Mouse (Mus musculus): ENCODE measurements around the gene Zfp536. TPM values are rescaled to one million over a fixed set of nuclear protein-coding genes. Genes with fewer than 3 reads are reported as not detected.

The Zfp536 gene
- polyA plus RNA-seq, 1 experiment = 0.13 TPM

DNA sequence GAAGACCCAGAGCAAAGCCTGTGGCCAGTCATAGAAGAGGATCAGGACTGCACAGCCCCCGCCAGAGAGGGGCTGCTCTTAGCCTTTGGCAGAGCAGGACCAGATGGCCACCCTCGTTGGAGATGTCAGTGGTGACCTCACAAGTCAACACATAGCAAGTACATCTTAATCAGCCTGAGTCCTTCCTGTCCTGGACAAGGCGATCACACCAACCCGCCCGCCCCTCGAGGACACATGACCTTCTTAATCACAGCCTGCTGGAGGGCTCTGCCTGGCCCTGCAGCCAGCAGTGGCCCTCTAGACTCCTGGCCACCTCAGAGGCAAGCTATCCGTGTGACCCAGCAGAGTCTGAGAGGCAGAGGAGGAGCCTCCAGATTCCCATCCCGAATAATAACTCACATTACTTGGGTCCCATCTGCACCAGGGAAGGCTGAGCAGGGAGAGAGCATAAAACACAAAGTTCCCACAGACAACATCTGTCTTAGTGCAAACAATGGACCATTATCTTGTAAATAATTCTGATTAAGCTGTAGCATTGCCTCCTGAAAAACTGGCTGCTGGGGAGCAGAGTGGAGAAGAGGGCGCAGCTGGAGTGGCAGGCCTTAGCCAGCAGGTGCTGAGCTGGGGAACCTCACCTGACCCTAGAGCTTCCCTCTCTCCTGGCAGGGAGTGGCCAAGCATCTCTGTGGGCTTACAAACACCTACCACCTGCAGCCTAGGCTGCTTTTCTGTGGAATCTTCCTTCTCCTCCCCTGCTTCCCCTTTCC lies 306.8 kb downstream of the Zfp536 start:
- Histone ChIP-seq H3K4me3 (ENCODE audit: extremely low read depth, insufficient read depth, insufficient read length) (no peak overlapping the region), H3K4me1 (ENCODE audit: control insufficient read depth, insufficient read depth, insufficient read length) (no peaks in the 10 kb centered on the region), H3K27me3 (ENCODE audit: control insufficient read depth, insufficient read depth, low read length) (no peaks in the 10 kb centered on the region), H3K27ac (ENCODE audit: insufficient read depth, low read length) (no peak overlapping the region), H3K36me3 (ENCODE audit: control insufficient read depth, insufficient read depth, low read length) (no peaks in the 10 kb centered on the region)
- no peak for DNase-seq (ENCODE audit: low read depth in 1 of 2, low spot score in 2 of 2)
- TF ChIP-seq CTCF (IDR thresholded peaks at IDR 0.05; ENCODE audit: extremely low read depth, insufficient read depth, insufficient read length, insufficient replicate concordance) (no peak), POLR2A (IDR thresholded peaks at IDR 0.05; ENCODE audit: low read depth, low read length) (no peak)
- 75% methylated on average over 9 of the region's 9 CpGs for WGBS

DNA sequence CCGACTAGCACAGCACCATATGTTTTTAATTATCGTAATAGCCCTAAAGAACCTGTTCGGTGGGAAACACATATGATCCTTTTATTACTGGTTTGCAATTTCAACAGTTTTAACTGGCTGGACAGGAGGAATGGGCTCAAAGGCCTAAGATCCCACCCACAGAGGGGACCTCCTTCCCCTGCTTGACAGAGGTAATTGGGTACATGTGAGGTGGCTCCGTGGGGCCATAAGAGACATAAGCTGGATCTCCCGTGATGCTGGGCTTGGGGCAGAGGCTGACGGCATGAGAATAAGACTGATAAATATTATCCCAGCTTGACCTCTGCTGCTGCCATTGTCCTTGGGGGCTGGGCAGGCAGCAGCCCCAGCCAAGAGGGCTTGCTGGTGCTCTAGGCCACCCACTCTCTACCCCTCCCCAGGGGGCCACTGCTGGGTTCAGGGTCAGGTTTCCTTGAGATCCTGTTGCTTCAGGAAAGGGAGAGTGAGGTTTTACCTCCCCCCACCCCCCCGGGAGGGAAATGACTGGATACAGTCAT lies 309.2 kb downstream of the Zfp536 start:
- no peak for TF ChIP-seq POLR2A (IDR thresholded peaks at IDR 0.05; ENCODE audit: low read depth, low read length)
- no peak for TF ChIP-seq CTCF (IDR thresholded peaks at IDR 0.05; ENCODE audit: extremely low read depth, insufficient read depth, insufficient read length, insufficient replicate concordance)
- Histone ChIP-seq H3K4me1 (ENCODE audit: control insufficient read depth, insufficient read depth, insufficient read length) (no peaks in the 10 kb centered on the region; the same call in 1 of the 2 replicates), H3K27ac (ENCODE audit: insufficient read depth, low read length) (no peak overlapping the region), H3K27me3 (ENCODE audit: control insufficient read depth, insufficient read depth, low read length) (no peaks in the 10 kb centered on the region), H3K36me3 (ENCODE audit: control insufficient read depth, insufficient read depth, low read length) (no peaks in the 10 kb centered on the region), H3K4me3 (ENCODE audit: extremely low read depth, insufficient read depth, insufficient read length) (no peak overlapping the region)
- DNase-seq (ENCODE audit: low read depth in 1 of 2, low spot score in 2 of 2) = no peak
- 79% methylated on average over 7 of the region's 7 CpGs for WGBS

DNA sequence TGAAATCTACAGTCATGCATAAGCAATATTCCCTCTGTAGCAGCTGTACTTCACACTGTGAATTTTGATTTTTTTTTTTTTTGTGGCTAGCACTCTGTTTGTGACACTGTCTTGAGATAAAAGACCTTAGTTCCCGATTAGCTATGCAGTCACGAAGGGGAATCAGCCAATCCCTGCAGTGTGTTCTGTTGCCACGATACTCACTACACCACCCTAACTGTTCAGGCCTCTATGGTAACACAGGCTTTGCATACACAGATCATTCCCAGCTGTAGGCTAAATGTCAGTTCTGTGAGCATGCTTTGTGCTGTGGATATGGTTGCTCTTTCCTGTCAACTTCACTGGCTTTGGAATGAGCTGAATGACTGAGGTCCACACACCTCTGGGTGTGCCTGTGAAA lies 325.9 kb downstream of the Zfp536 start:
- no peak for TF ChIP-seq CTCF (IDR thresholded peaks at IDR 0.05; ENCODE audit: extremely low read depth, insufficient read depth, insufficient read length, insufficient replicate concordance)
- no peak for TF ChIP-seq POLR2A (IDR thresholded peaks at IDR 0.05; ENCODE audit: low read depth, low read length)
- WGBS = 86% methylated on average over 3 of the region's 3 CpGs

DNA sequence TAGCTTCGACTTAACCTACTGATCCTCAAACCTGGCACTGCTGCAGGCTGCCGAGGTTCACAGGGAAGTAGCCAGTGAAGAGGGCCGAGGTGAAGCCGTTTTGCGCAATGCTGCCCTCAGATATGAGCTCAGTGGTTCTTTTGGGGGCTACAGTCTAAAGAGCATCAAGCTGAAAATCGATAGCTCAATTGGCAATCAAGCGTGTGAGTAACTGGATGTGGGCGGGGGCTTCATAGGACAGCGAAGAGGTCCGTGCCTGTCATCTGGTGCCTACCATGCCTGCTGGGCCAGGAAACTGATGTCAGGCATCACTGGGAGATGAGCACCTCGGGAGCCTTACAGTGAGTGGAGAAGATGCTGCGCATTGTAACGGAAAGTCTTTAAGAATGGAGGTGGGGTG lies 333.5 kb downstream of the Zfp536 start:
- no peak for TF ChIP-seq POLR2A (IDR thresholded peaks at IDR 0.05; ENCODE audit: low read depth, low read length)
- TF ChIP-seq CTCF (IDR thresholded peaks at IDR 0.05; ENCODE audit: extremely low read depth, insufficient read depth, insufficient read length, insufficient replicate concordance) = no peak
- Histone ChIP-seq H3K27me3 (ENCODE audit: control insufficient read depth, insufficient read depth, low read length) (no peaks in the 10 kb centered on the region), H3K4me1 (ENCODE audit: control insufficient read depth, insufficient read depth, insufficient read length) (0 out of 2 replicates have a peak, but pooled peaks cover 2% of the 10 kb centered on the region), H3K27ac (ENCODE audit: insufficient read depth, low read length) (no peak overlapping the region), H3K4me3 (ENCODE audit: extremely low read depth, insufficient read depth, insufficient read length) (no peak overlapping the region), H3K36me3 (ENCODE audit: control insufficient read depth, insufficient read depth, low read length) (no peaks in the 10 kb centered on the region)
- 82% methylated on average over 13 of the region's 13 CpGs for WGBS
- no peak for DNase-seq (ENCODE audit: low read depth in 1 of 2, low spot score in 2 of 2)

More for the DNA sequence above, 325.9 kb downstream of the Zfp536 start:
- no peak overlapping the region for H3K27ac ChIP-seq (ENCODE audit: insufficient read depth, low read length)
- H3K4me1 ChIP-seq (ENCODE audit: control insufficient read depth, insufficient read depth, insufficient read length) = no peaks in the 10 kb centered on the region
- H3K27me3 ChIP-seq (ENCODE audit: control insufficient read depth, insufficient read depth, low read length) = no peaks in the 10 kb centered on the region
- DNase-seq (ENCODE audit: low read depth in 1 of 2, low spot score in 2 of 2) = no peak
- H3K36me3 ChIP-seq (ENCODE audit: control insufficient read depth, insufficient read depth, low read length) = no peaks in the 10 kb centered on the region
- H3K4me3 ChIP-seq (ENCODE audit: extremely low read depth, insufficient read depth, insufficient read length) = no peak overlapping the region

DNA sequence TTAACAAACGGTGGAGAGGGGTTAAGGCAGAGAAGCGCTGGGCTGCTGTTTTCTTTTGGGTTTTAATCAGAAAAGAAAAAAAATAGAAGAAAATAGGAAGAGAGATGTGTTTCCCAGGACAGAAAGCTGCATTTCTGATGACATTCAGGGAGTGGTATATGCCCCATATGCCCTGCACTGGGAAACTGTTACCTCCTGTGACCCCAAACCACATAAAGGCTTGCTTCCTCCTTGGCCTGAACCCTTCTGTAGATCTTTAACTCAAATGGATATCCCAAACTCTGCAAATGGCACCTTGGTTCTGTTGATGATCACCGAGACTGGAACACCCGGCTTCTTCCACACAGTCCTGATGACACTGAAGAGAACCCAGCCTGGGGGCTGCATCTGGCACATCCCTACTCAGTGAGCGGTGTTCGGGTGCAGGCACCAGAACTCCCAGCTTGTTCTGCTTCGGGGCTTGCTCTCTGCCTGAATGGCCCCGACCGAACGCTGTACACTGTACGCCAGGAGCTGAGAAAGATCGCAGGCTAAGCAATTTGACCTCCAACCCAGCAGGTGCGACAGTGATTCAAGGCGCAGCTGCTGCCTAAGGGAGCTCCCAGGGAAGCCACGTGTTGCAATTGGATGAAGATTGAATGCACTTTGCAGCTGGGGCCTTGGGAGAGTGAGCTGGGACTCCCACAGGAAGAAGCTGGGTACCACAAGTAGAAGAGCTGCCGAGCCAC lies 334.2 kb downstream of the Zfp536 start:
- Histone ChIP-seq H3K4me1 (ENCODE audit: control insufficient read depth, insufficient read depth, insufficient read length) (0 out of 2 replicates have a peak, but pooled peaks cover 2% of the 10 kb centered on the region), H3K27ac (ENCODE audit: insufficient read depth, low read length) (no peak overlapping the region), H3K27me3 (ENCODE audit: control insufficient read depth, insufficient read depth, low read length) (no peaks in the 10 kb centered on the region), H3K36me3 (ENCODE audit: control insufficient read depth, insufficient read depth, low read length) (no peaks in the 10 kb centered on the region), H3K4me3 (ENCODE audit: extremely low read depth, insufficient read depth, insufficient read length) (no peak overlapping the region)
- TF ChIP-seq CTCF (IDR thresholded peaks at IDR 0.05; ENCODE audit: extremely low read depth, insufficient read depth, insufficient read length, insufficient replicate concordance) = no peak
- WGBS = 62% methylated on average over 16 of the region's 16 CpGs
- DNase-seq (ENCODE audit: low read depth in 1 of 2, low spot score in 2 of 2) = no peak

DNA sequence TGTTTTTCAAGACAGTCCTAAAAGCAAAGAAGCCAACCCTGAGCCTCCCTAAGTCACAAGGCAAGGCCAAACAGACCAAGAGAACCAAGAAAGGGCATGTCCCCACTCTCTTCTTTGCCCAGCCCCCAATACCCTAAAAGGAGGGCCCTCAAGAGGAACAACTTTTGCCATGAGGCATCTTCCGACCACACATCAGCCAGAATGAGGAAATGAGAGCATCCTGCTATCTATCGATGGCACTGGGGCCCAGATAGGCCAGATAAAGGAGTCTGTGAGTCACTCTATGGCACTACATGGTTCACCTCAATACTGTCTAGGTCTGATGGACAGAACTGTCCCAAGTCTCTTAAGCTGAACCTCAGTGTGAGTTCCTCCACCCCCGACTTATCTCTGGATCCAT lies 335.6 kb downstream of the Zfp536 start:
- DNase-seq (ENCODE audit: low read depth in 1 of 2, low spot score in 2 of 2) = peak in 1 of 2 experiments; percentile 5
- Histone ChIP-seq H3K27me3 (ENCODE audit: control insufficient read depth, insufficient read depth, low read length) (no peaks in the 10 kb centered on the region), H3K27ac (ENCODE audit: insufficient read depth, low read length) (no peak overlapping the region), H3K4me1 (ENCODE audit: control insufficient read depth, insufficient read depth, insufficient read length) (0 out of 2 replicates have a peak, but pooled peaks cover 2% of the 10 kb centered on the region), H3K4me3 (ENCODE audit: extremely low read depth, insufficient read depth, insufficient read length) (no peak overlapping the region), H3K36me3 (ENCODE audit: control insufficient read depth, insufficient read depth, low read length) (no peaks in the 10 kb centered on the region)
- TF ChIP-seq CTCF (IDR thresholded peaks at IDR 0.05; ENCODE audit: extremely low read depth, insufficient read depth, insufficient read length, insufficient replicate concordance) (no peak), POLR2A (IDR thresholded peaks at IDR 0.05; ENCODE audit: low read depth, low read length) (no peak)
- WGBS = 31% methylated on average over 3 of the region's 3 CpGs
